Mouse (Mus musculus): ENCODE data around the gene Atp2c2. TPM values are rescaled to one million over a fixed set of nuclear protein-coding genes. Genes with fewer than 3 reads are reported as not detected.

Gene Atp2c2
- polyA plus RNA-seq, 1 experiment, result not detected

DNA sequence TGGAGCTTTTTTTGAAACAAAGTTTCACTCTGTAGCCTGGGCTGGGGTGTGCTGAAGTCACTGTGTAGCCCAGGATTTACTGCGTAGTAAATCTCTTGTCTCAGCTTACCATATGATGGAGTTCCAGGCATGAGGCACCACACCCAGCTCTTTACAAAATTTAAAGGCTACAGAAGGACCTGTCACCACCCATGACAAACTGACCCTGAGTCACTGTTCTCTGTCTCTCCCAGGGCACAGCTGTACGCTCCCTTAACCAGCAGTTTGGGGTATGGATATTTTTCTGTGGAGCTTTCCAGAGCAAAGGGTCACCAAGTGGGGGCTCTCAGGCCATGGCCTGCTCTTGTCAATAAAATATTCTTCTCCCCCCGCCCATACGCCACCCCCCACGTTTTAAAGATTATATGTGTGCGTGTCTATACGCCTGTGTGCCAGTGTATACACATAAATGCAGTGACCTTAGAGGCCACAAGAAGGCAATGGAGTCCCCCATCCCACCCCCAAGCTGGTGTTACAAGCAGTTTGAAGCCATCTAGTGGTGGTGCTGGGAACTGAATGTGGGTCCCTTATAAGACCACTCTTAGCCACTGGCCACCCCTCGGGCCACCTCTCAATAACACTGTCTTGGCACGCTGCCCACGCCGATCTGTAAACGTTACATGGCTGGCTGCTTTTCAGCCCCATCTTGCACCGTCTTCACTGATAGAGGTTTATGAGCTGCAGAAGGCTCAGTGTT lies 43.6 kb downstream of the Atp2c2 start:
- no peak overlapping the region for H3K27ac ChIP-seq (replicated peaks; ENCODE audit: low read depth, low read length)
- no peaks in the 10 kb centered on the region for H3K4me1 ChIP-seq (ENCODE audit: control insufficient read depth, insufficient read depth, insufficient read length, low read length)
- no peak overlapping the region for H3K4me3 ChIP-seq (ENCODE audit: insufficient read depth, low read depth, low read length)

DNA sequence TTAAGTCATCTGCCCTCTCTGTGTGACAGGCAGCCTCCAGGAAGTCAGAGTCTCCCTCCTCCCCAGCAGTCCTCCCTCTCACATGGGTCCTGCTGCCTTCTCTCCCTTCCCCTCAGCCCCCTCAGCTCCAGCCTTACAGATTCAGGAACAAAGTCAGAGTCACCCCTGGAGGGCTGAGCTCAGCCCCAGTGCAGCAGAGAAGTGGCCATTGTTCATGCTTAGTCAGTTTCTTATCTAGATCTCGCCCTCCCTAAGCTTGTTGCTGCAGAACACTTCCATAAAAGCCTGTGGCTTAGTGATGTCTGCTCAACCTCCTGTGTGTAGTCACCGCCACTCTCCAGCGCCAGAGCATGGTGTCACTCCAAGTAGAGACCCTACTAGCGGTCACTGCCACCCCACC lies 44.8 kb downstream of the Atp2c2 start:
- Histone ChIP-seq H3K4me1 (ENCODE audit: control insufficient read depth, insufficient read depth, insufficient read length, low read length) (no peaks in the 10 kb centered on the region), H3K27ac (replicated peaks; ENCODE audit: low read depth, low read length) (no peak overlapping the region), H3K4me3 (ENCODE audit: insufficient read depth, low read depth, low read length) (no peak overlapping the region)

DNA sequence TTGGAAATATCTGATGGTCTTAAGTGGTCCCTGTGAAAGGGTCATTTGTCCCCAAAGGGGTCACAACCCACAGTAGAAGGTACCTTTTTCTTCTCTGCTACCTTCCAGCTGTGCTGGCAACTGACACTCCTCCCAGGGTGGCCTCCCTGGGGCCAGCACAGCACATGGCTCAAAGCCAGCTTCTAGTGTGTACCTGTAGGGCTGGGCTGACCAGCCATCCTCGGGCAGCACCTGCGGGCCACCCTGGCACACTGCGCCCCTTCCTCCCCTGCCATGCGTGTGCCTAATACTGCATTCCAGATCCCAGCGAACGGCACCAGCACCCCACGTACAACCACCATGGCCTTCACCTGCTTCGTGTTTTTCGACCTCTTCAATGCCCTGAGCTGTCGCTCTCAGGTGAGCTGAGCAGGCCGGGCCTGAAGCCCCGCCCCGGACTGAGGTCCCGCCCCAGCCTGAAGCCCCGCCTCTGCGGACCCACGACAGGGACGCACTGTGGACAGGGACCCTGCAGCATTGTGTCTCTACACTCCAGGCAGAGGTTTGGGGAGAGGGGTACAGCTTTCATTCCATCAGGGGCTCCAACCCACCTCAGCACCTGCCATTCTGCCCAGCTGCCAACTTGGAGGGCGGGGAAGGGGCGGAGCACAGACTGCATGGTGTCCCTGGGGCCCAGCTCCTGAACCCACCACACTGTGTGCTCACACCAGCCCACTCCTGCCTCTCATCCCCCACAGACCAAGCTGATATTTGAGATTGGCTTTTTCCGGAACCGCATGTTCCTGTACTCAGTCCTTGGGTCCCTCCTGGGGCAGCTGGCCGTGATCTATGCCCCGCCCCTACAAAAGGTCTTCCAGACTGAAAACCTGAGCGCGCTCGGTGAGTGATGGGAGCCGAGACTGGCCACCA lies 55.7 kb downstream of the Atp2c2 start:
- Histone ChIP-seq H3K4me1 (ENCODE audit: control insufficient read depth, insufficient read depth, insufficient read length, low read length) (no peaks in the 10 kb centered on the region), H3K4me3 (ENCODE audit: insufficient read depth, low read depth, low read length) (peak overlapping the region; percentile 21; the same call in 1 of the 2 replicates), H3K27ac (replicated peaks; ENCODE audit: low read depth, low read length) (no peak overlapping the region)

DNA sequence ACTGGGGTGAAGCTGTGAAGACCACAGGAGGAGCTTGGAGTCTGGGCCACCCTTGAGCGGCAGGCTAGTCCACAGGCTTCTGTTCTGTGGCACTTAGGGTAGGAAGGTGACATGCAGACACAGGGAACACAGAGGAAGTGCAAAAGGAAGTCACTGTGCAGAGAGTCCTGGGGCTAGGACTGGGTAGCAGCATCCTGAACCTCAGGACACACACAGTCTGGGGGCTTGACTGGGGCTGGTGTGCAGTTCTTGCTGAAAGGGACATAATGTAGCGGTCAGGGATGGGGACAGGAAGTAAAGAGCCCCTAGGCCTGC lies 56.3 kb downstream of the Atp2c2 start:
- peak overlapping the region; percentile 21; the same call in 1 of the 2 replicates for H3K4me3 ChIP-seq (ENCODE audit: insufficient read depth, low read depth, low read length)
- H3K27ac ChIP-seq (replicated peaks; ENCODE audit: low read depth, low read length), result no peak overlapping the region
- H3K4me1 ChIP-seq (ENCODE audit: control insufficient read depth, insufficient read depth, insufficient read length, low read length), result no peaks in the 10 kb centered on the region

DNA sequence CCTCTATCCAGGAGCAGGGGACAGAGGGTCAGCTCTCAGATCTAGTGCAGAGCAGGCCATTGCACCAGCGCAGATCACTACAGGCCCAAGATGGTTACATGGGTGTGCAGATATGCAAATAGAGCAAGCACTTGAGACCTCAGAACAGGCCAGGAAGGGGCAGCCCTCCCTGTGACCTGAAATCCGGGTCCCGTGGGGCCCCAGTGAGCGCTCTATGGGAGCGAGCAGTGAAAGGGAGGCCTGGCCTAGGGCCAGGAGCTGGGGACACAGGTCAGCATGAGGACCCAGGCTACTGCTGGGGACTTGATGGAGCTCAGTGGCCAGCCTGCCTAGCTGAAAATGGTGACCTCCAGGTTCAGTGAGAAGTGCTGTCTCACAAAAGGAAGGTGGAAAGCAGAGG lies 56.7 kb downstream of the Atp2c2 start:
- no peak overlapping the region for H3K4me3 ChIP-seq (ENCODE audit: insufficient read depth, low read depth, low read length)
- H3K4me1 ChIP-seq (ENCODE audit: control insufficient read depth, insufficient read depth, insufficient read length, low read length), result no peaks in the 10 kb centered on the region
- H3K27ac ChIP-seq (replicated peaks; ENCODE audit: low read depth, low read length), result no peak overlapping the region

- H3K4me1 ChIP-seq (ENCODE audit: control insufficient read depth, insufficient read depth, insufficient read length, low read length), result no peaks in the 10 kb centered on the region
- no peak overlapping the region for H3K27ac ChIP-seq (replicated peaks; ENCODE audit: low read depth, low read length)
- H3K4me3 ChIP-seq (ENCODE audit: insufficient read depth, low read depth, low read length), result no peak overlapping the region
These were observed 61.9 kb downstream of the Atp2c2 start for GRCm38 (mm10) chr8:119761692-119762091.

DNA sequence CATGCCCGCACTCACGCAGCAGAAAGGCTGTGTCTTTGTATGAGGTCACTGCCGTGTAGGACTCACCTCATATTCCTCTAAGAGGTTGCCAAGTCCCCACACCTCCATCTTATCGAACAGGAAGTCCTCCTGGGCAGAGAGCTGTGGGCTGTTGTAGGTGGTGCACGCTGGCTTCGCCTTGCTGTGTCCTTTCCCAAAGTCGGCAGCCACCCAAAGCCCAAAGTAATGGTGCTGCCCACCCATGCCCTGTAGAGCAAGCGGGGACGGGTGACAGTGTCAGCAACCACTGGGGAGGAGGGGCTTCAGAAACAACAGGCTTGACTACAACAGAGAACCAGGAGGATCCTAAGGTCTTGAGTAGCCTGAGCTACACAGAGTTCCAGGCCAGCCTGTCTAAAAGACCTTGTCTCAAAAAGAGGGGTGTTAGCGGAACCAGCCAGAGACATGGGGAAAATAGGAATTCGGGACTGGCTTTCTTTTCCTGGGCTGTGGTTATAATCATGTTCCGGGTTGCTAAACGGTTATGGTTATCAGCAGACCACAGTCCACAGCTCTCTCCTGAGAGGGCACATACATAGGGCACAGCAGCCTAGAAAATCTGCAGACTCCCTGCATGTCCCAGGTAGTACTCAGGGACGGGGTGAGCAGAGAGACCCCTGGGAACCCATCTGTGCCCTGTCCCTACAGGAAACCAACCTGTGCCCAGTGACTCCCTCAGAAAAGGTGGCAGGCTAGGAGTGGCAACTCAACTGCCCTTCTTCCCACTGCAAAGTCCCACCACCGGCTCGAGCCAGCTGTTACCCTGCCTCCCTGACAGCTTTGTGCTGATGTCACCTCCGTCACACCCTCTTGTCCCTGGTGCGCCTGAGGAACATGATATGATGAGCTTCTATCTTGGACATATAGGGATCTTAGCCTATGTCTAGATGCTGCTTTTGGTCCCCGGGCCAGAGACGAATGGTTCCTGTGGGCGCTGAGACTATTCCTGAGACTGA lies 62.7 kb downstream of the Atp2c2 start:
- no peak overlapping the region for H3K27ac ChIP-seq (replicated peaks; ENCODE audit: low read depth, low read length)
- H3K4me1 ChIP-seq (ENCODE audit: control insufficient read depth, insufficient read depth, insufficient read length, low read length), result no peaks in the 10 kb centered on the region
- no peak overlapping the region for H3K4me3 ChIP-seq (ENCODE audit: insufficient read depth, low read depth, low read length)

GRCm38 (mm10) chr8:119765311-119765710 lies 65.5 kb downstream of the Atp2c2 start:
- Histone ChIP-seq H3K4me3 (ENCODE audit: insufficient read depth, low read depth, low read length) (no peak overlapping the region), H3K4me1 (ENCODE audit: control insufficient read depth, insufficient read depth, insufficient read length, low read length) (no peaks in the 10 kb centered on the region), H3K27ac (replicated peaks; ENCODE audit: low read depth, low read length) (no peak overlapping the region)

GRCm38 (mm10) chr8:119765761-119766444 lies 66.1 kb downstream of the Atp2c2 start:
- H3K4me3 ChIP-seq (ENCODE audit: insufficient read depth, low read depth, low read length), result no peak overlapping the region
- H3K4me1 ChIP-seq (ENCODE audit: control insufficient read depth, insufficient read depth, insufficient read length, low read length), result no peaks in the 10 kb centered on the region
- no peak overlapping the region for H3K27ac ChIP-seq (replicated peaks; ENCODE audit: low read depth, low read length)

- Histone ChIP-seq H3K27ac (replicated peaks; ENCODE audit: low read depth, low read length) (no peak overlapping the region), H3K4me3 (ENCODE audit: insufficient read depth, low read depth, low read length) (no peak overlapping the region), H3K4me1 (ENCODE audit: control insufficient read depth, insufficient read depth, insufficient read length, low read length) (0 out of 2 replicates have a peak, but pooled peaks cover 3% of the 10 kb centered on the region)
These were observed 76.9 kb downstream of the Atp2c2 start for GRCm38 (mm10) chr8:119776668-119777245.

- peak overlapping the region; percentile 72 for H3K4me3 ChIP-seq (ENCODE audit: insufficient read depth, low read depth, low read length)
- peak overlapping the region; percentile 79 for H3K27ac ChIP-seq (replicated peaks; ENCODE audit: low read depth, low read length)
- H3K4me1 ChIP-seq (ENCODE audit: control insufficient read depth, insufficient read depth, insufficient read length, low read length), result 0 out of 2 replicates have a peak, but pooled peaks cover 3% of the 10 kb centered on the region
These were observed 78.0 kb downstream of the Atp2c2 start for GRCm38 (mm10) chr8:119777765-119778164.

DNA sequence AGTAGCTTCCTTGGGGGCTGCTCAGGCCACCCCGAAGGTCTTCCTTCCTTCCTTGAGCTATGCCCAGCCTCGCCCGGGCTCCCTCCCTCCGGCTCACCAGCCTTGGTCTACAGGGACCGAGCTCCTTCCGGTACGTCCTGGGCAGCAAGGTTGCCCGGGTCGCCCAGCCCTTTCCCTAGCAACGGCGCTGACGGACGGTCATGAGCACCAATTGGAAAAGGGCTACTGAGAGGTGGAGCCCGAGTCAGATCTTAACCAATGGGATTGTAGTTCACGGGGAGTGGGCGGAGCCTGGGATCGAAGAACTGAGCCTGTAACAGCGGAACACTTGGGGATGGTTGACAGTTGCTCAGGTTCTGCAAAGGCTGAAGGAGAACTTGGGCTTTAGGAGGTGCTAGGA lies 78.5 kb downstream of the Atp2c2 start, which contains the start of gene Tldc1:
Gene Tldc1, minus strand, starts transcription at position 154 of the 400 bp plus-strand sequence.
- Histone ChIP-seq H3K4me3 (ENCODE audit: insufficient read depth, low read depth, low read length) (peak within 1 kb of the TSS; percentile 72), H3K27ac (replicated peaks; ENCODE audit: low read depth, low read length) (peak within 1 kb of the TSS; percentile 79), H3K4me1 (ENCODE audit: control insufficient read depth, insufficient read depth, insufficient read length, low read length) (0 out of 2 replicates have a peak, but pooled peaks cover 3% of the 10 kb centered on the region)

- 0 out of 2 replicates have a peak, but pooled peaks cover 3% of the 10 kb centered on the region for H3K4me1 ChIP-seq (ENCODE audit: control insufficient read depth, insufficient read depth, insufficient read length, low read length)
- H3K4me3 ChIP-seq (ENCODE audit: insufficient read depth, low read depth, low read length), result no peak overlapping the region
- H3K27ac ChIP-seq (replicated peaks; ENCODE audit: low read depth, low read length), result no peak overlapping the region
These were observed 79.4 kb downstream of the Atp2c2 start for GRCm38 (mm10) chr8:119779013-119779737.
